Mouse (Mus musculus): ENCODE measurements at regions not wholly inside any gene's neighbourhood (a gene's known extent, or its start where the extent isn't known, plus 50 kb on each side); places are given as distances from the start of the nearest gene placed in this dataset.

GRCm38 (mm10) chr3:35473351-35473750 lies 280.6 kb upstream of the Atp11b start:
- no peak overlapping the region for H3K9ac ChIP-seq (ENCODE audit: insufficient read depth, low read depth)
- no peak overlapping the region for H3K4me2 ChIP-seq (ENCODE audit: insufficient read depth, low read depth, poor library complexity, severe bottlenecking)
- no peak overlapping the region for H3K27ac ChIP-seq (ENCODE audit: insufficient read depth, low read depth)
- H3K9me3 ChIP-seq (replicated peaks; ENCODE audit: low read length), result no peaks in the 10 kb centered on the region
- in situ Hi-C loops (cut with MboI; ENCODE audit: low pct_ligation_motif_present, low pct_unique_long_range_greater_than_20kb, low sequenced_read_pairs) (no loop called here), dilution Hi-C loops (cut with MboI; ENCODE audit: extremely low pct_ligation_motif_present, extremely low pct_unique_long_range_greater_than_20kb, low sequenced_read_pairs) (no loop called here)
- TF ChIP-seq UBTF (IDR thresholded peaks at IDR 0.05; ENCODE audit: low read depth, low read length) (no peak), BHLHE40 (IDR thresholded peaks at IDR 0.05; ENCODE audit: low read depth, low read length) (no peak)
- H3K36me3 ChIP-seq (replicated peaks in 1 of 2; ENCODE audit: control insufficient read depth in 1 of 2, insufficient read depth in 1 of 2, low read length in 1 of 2), result no peaks in the 10 kb centered on the region
- no peak for DNase-seq (ENCODE audit: extremely low read depth)
- H3K79me2 ChIP-seq (replicated peaks; ENCODE audit: control insufficient read depth, extremely low read depth, insufficient read depth, poor library complexity, severe bottlenecking), result no peaks in the 10 kb centered on the region
- peaks cover 11 to 13% of the 10 kb centered on the region in 2 experiments for H3K4me1 ChIP-seq (ENCODE audit: control insufficient read depth in 1 of 2, insufficient read depth in 2 of 2)
- no peak overlapping the region for H3K4me3 ChIP-seq (replicated peaks in 1 of 3; ENCODE audit: low read depth in 2 of 3, low read length in 2 of 3, poor library complexity in 1 of 3)
- H3K27me3 ChIP-seq (replicated peaks), result no peaks in the 10 kb centered on the region

GRCm38 (mm10) chr3:35474361-35474760 lies 279.5 kb upstream of the Atp11b start:
- no peak overlapping the region for H3K4me3 ChIP-seq (replicated peaks in 1 of 3; ENCODE audit: low read depth in 2 of 3, low read length in 2 of 3, poor library complexity in 1 of 3)
- in situ Hi-C loops (cut with MboI; ENCODE audit: low pct_ligation_motif_present, low pct_unique_long_range_greater_than_20kb, low sequenced_read_pairs) (no loop called here), dilution Hi-C loops (cut with MboI; ENCODE audit: extremely low pct_ligation_motif_present, extremely low pct_unique_long_range_greater_than_20kb, low sequenced_read_pairs) (no loop called here)
- no peaks in the 10 kb centered on the region for H3K27me3 ChIP-seq (replicated peaks)
- no peaks in the 10 kb centered on the region for H3K79me2 ChIP-seq (replicated peaks; ENCODE audit: control insufficient read depth, extremely low read depth, insufficient read depth, poor library complexity, severe bottlenecking)
- TF ChIP-seq BHLHE40 (IDR thresholded peaks at IDR 0.05; ENCODE audit: low read depth, low read length) (no peak), ETS1 (conservative IDR thresholded peaks at IDR 0.05; ENCODE audit: low read depth, low read length) (no peak), CTCF (conservative IDR thresholded peaks at IDR 0.05 in 1 of 2, IDR thresholded peaks at IDR 0.05 in 1 of 2; ENCODE audit: low read depth in 2 of 2, low read length in 2 of 2) (no peak), KAT2A (IDR thresholded peaks at IDR 0.05; ENCODE audit: insufficient replicate concordance, low read length) (no peak), ZMIZ1 (IDR thresholded peaks at IDR 0.05; ENCODE audit: low read depth, low read length) (no peak), CHD1 (IDR thresholded peaks at IDR 0.05; ENCODE audit: low read depth, low read length) (no peak), MAX (IDR thresholded peaks at IDR 0.05; ENCODE audit: low read length) (no peak), SMC3 (IDR thresholded peaks at IDR 0.05; ENCODE audit: low read depth, low read length) (no peak), MAFK (IDR thresholded peaks at IDR 0.05; ENCODE audit: insufficient replicate concordance, low read length) (no peak), MYC (IDR thresholded peaks at IDR 0.05; ENCODE audit: low read depth, low read length) (no peak), MAZ (IDR thresholded peaks at IDR 0.05; ENCODE audit: low read depth, low read length) (no peak), USF1 (IDR thresholded peaks at IDR 0.05; ENCODE audit: low read depth, low read length) (no peak)
- no peaks in the 10 kb centered on the region for H3K36me3 ChIP-seq (replicated peaks in 1 of 2; ENCODE audit: control insufficient read depth in 1 of 2, insufficient read depth in 1 of 2, low read length in 1 of 2)
- no peaks in the 10 kb centered on the region for H3K9me3 ChIP-seq (replicated peaks; ENCODE audit: low read length)
- no peak overlapping the region for H3K27ac ChIP-seq (ENCODE audit: insufficient read depth, low read depth)
- no peak for DNase-seq (ENCODE audit: extremely low read depth)
- no peak overlapping the region for H3K4me2 ChIP-seq (ENCODE audit: insufficient read depth, low read depth, poor library complexity, severe bottlenecking)
- peaks cover 11 to 15% of the 10 kb centered on the region in 2 experiments for H3K4me1 ChIP-seq (ENCODE audit: control insufficient read depth in 1 of 2, insufficient read depth in 2 of 2)
- H3K9ac ChIP-seq (ENCODE audit: insufficient read depth, low read depth), result no peak overlapping the region

- Histone ChIP-seq H3K9me3 (replicated peaks; ENCODE audit: low read length) (no peaks in the 10 kb centered on the region), H3K36me3 (replicated peaks in 1 of 2; ENCODE audit: control insufficient read depth in 1 of 2, insufficient read depth in 1 of 2, low read length in 1 of 2) (no peaks in the 10 kb centered on the region), H3K27ac (ENCODE audit: insufficient read depth, low read depth) (no peak overlapping the region), H3K79me2 (replicated peaks; ENCODE audit: control insufficient read depth, extremely low read depth, insufficient read depth, poor library complexity, severe bottlenecking) (no peaks in the 10 kb centered on the region), H3K9ac (ENCODE audit: insufficient read depth, low read depth) (no peak overlapping the region), H3K4me1 (ENCODE audit: control insufficient read depth in 1 of 2, insufficient read depth in 2 of 2) (peaks cover 11 to 15% of the 10 kb centered on the region in 2 experiments), H3K27me3 (replicated peaks) (no peaks in the 10 kb centered on the region), H3K4me3 (replicated peaks in 1 of 3; ENCODE audit: low read depth in 2 of 3, low read length in 2 of 3, poor library complexity in 1 of 3) (no peak overlapping the region), H3K4me2 (ENCODE audit: insufficient read depth, low read depth, poor library complexity, severe bottlenecking) (no peak overlapping the region)
- dilution Hi-C loops (cut with MboI; ENCODE audit: extremely low pct_ligation_motif_present, extremely low pct_unique_long_range_greater_than_20kb, low sequenced_read_pairs) (no loop called here), in situ Hi-C loops (cut with MboI; ENCODE audit: low pct_ligation_motif_present, low pct_unique_long_range_greater_than_20kb, low sequenced_read_pairs) (loop anchor here (25.0 kb wide), 3 partner anchors 363 to 1638 kb away; partner anchors contain the start of gene Ccdc39)
- no peak for TF ChIP-seq ZNF384 (IDR thresholded peaks at IDR 0.05; ENCODE audit: low read depth, low read length)
- no peak for DNase-seq (ENCODE audit: extremely low read depth)
These were observed 278.6 kb upstream of the Atp11b start for GRCm38 (mm10) chr3:35475326-35475725.

Data from CH12.LX (cell line).